Mouse (Mus musculus) cortical plate, adult 2 months (tissue): Measurements from ENCODE around the gene Frmd4a.

Source experiments
- CTCF ChIP-seq: fragments of 200-500 bp; IDR thresholded peaks from 2 replicates; pipeline ENCODE4 v1.5.1; 2011; ENCODE audit warnings: mild to moderate bottlenecking, control low read depth, low read length; ENCODE audit not compliant: insufficient read depth; ENCODE audit errors: extremely low read depth
- POLR2A ChIP-seq: fragments of 200-500 bp; IDR thresholded peaks from 2 replicates; pipeline ENCODE4 v1.6.1; 2011; ENCODE audit warnings: mild to moderate bottlenecking, low read length, control low read depth; ENCODE audit not compliant: insufficient read depth; ENCODE audit errors: extremely low read depth

DNA sequence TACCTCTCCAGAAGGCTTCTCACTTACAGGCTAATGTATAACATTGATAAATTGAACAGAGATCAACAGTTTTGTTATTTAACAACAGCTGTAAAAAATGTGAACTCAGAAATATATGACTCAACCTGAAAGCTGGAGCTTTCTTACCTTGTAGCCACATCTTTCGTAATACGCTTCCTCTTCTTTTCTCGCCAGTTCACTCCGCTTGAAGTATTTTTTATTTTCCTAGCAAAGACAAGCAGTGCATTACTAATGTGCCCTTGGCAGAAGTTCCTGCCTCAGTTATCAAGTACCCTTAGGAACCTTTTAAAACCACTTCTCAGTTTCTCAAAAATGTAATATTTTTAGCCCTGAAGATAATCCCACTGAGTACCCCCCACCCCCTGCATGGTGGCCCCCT, 630.6 kb downstream of the Frmd4a start:
- TF ChIP-seq CTCF (no peak), POLR2A (no peak)
